7 mouse cellular contexts compared by ENCODE assay signal in genomic region chr2:32834496-32834895, GRCm38 (mm10). TPM values are rescaled to one million over a fixed set of nuclear protein-coding genes. Genes with fewer than 3 reads are reported as not detected.
DNase-seq lines count a peak whose midpoint lies in the region; ATAC-seq and TF ChIP-seq lines count a peak whose summit lies in the region.

No protein-coding gene starts in this region.

- H3K4me3 ChIP-seq in spleen, adult 2 months (ENCODE audit: extremely low read depth, insufficient read depth, insufficient read length), result no peak overlapping the region
- H3K4me3 ChIP-seq in intestine, embryonic 14.5 days (ENCODE audit: low read depth, low read length), result no peak overlapping the region
- no peak overlapping the region for H3K4me3 ChIP-seq in lung, embryonic 14.5 days (ENCODE audit: low read depth, low read length)

- WGBS in spleen, adult 2 months, result 15% methylated on average over 7 of the region's 7 CpGs
- WGBS in intestine, embryonic 14.5 days, result 32% methylated on average over 7 of the region's 7 CpGs
- WGBS in lung, embryonic 14.5 days, result 16% methylated on average over 7 of the region's 7 CpGs

- ATAC-seq in intestine, embryonic 14.5 days (replicated peaks; ENCODE audit: low FRiP score, low TSS enrichment, low read depth), result 0 out of 2 replicates have a peak, but pooled peaks have one; percentile 32
- peak; percentile 84 for ATAC-seq in lung, embryonic 14.5 days (ENCODE audit: insufficient read depth)
- ATAC-seq in erythroblast, adult 5-6 weeks (replicated peaks; ENCODE audit: low FRiP score, poor library complexity, severe bottlenecking), result no peak

- H3K9me3 ChIP-seq in intestine, embryonic 14.5 days (ENCODE audit: control insufficient read depth, low read length), result no peaks in the 10 kb centered on the region
- H3K9me3 ChIP-seq in lung, embryonic 14.5 days (ENCODE audit: low read depth, low read length), result no peaks in the 10 kb centered on the region

- peak overlapping the region; percentile 16; the same call in 1 of the 2 replicates for H3K4me2 ChIP-seq in intestine, embryonic 14.5 days (ENCODE audit: low read length)
- H3K4me2 ChIP-seq in lung, embryonic 14.5 days, result peak overlapping the region; percentile 35

- no peaks in the 10 kb centered on the region for H3K36me3 ChIP-seq in spleen, adult 2 months (ENCODE audit: control insufficient read depth, insufficient read depth, low read length)
- H3K36me3 ChIP-seq in intestine, embryonic 14.5 days (ENCODE audit: control insufficient read depth, insufficient read depth, low read length), result no peaks in the 10 kb centered on the region
- no peaks in the 10 kb centered on the region for H3K36me3 ChIP-seq in lung, embryonic 14.5 days (ENCODE audit: insufficient read depth)

- TF ChIP-seq CTCF in spleen, adult 2 months (IDR thresholded peaks at IDR 0.05; ENCODE audit: extremely low read depth, insufficient read depth, insufficient read length, insufficient replicate concordance), result no peak
- TF ChIP-seq CTCF in lung, embryonic 14.5 days (IDR thresholded peaks at IDR 0.05; ENCODE audit: low read depth), result no peak

- no peak for TF ChIP-seq POLR2A in spleen, adult 2 months (IDR thresholded peaks at IDR 0.05; ENCODE audit: low read depth, low read length)

- H3K27me3 ChIP-seq in spleen, adult 2 months (ENCODE audit: control insufficient read depth, insufficient read depth, low read length), result no peaks in the 10 kb centered on the region
- H3K27me3 ChIP-seq in intestine, embryonic 14.5 days (replicated peaks; ENCODE audit: control insufficient read depth, insufficient read depth, low read length), result no peaks in the 10 kb centered on the region
- H3K27me3 ChIP-seq in lung, embryonic 14.5 days (ENCODE audit: insufficient read depth, low read length), result no peaks in the 10 kb centered on the region

- no peak overlapping the region for H3K9ac ChIP-seq in intestine, embryonic 14.5 days (ENCODE audit: low read length)
- peak overlapping the region; percentile 22 for H3K9ac ChIP-seq in lung, embryonic 14.5 days

- peaks cover 4% of the 10 kb centered on the region for H3K4me1 ChIP-seq in spleen, adult 2 months (ENCODE audit: control insufficient read depth, insufficient read depth, insufficient read length)
- H3K4me1 ChIP-seq in intestine, embryonic 14.5 days (replicated peaks; ENCODE audit: control insufficient read depth, insufficient read depth, low read length), result peaks cover 11% of the 10 kb centered on the region
- H3K4me1 ChIP-seq in lung, embryonic 14.5 days (ENCODE audit: insufficient read depth), result peaks cover 9% of the 10 kb centered on the region

- H3K27ac ChIP-seq in spleen, adult 2 months (ENCODE audit: insufficient read depth, low read length), result peak overlapping the region; percentile 55
- H3K27ac ChIP-seq in intestine, embryonic 14.5 days (ENCODE audit: low read depth), result peak overlapping the region; percentile 55
- H3K27ac ChIP-seq in lung, embryonic 14.5 days (ENCODE audit: low read depth), result peak overlapping the region; percentile 90

- peak in 1 of 2 experiments; percentile 36 for DNase-seq in spleen, adult 2 months (ENCODE audit: low read depth in 1 of 2, low spot score in 2 of 2)
- DNase-seq in spleen, postnatal 4 days (ENCODE audit: low spot score in 2 of 2), result no peak
- DNase-seq in heart, adult 18-20 months, result peak; percentile 76 to 86
- DNase-seq in intestine, embryonic 14.5 days (ENCODE audit: low spot score), result no peak
- DNase-seq in lung, embryonic 14.5 days, result peak; percentile 78
- no peak for DNase-seq in layer of hippocampus, adult 11-12 months (ENCODE audit: low spot score)

RNA-seq across cellular contexts. Expression of gene Stxbp1, which starts 12.5 kb away (rescaled TPM):
- 5.5 and 5.6 TPM in 2 replicates for polyA plus RNA-seq in spleen, adult 2 months (2012; rRNA removed)
- total RNA-seq in heart, adult 18-20 months (2021), result 10 to 100 TPM; 12.2 to 13.0 TPM
- 26.7 and 27.0 TPM in 2 replicates for polyA plus RNA-seq in intestine, embryonic 14.5 days (2014; fragmentation: Nextera tagmentation; extraction: Ambion mirVana)
- polyA plus RNA-seq in lung, embryonic 14.5 days (2014; fragmentation: Nextera tagmentation; extraction: Ambion mirVana), result 20.7 and 22.2 TPM in 2 replicates
- 0.96 and 1.3 TPM in 2 replicates for total RNA-seq in erythroblast, adult 5-6 weeks (2015; ENCODE audit: low replicate concordance)
- 0.34 and 0.56 TPM in 2 replicates for total RNA-seq in erythroblast, adult 5-6 weeks (2017; ENCODE audit: low replicate concordance)

RNA-seq across cellular contexts. Expression of gene Fam129b, which starts 41.4 kb away (rescaled TPM):
- 11.0 and 11.6 TPM in 2 replicates for polyA plus RNA-seq in spleen, adult 2 months (2012; rRNA removed)
- total RNA-seq in heart, adult 18-20 months (2021), result 10 to 100 TPM; 20.4 to 25.0 TPM
- polyA plus RNA-seq in intestine, embryonic 14.5 days (2014; fragmentation: Nextera tagmentation; extraction: Ambion mirVana), result 22.3 and 25.2 TPM in 2 replicates
- 41.2 and 46.5 TPM in 2 replicates for polyA plus RNA-seq in lung, embryonic 14.5 days (2014; fragmentation: Nextera tagmentation; extraction: Ambion mirVana)
- 3.1 and 5.8 TPM in 2 replicates for total RNA-seq in erythroblast, adult 5-6 weeks (2015; ENCODE audit: low replicate concordance)
- 2.6 and 5.6 TPM in 2 replicates for total RNA-seq in erythroblast, adult 5-6 weeks (2017; ENCODE audit: low replicate concordance)

RNA-seq across cellular contexts. Expression of gene Cfap157, which starts 50.3 kb away (rescaled TPM):
- not detected in 2 replicates for polyA plus RNA-seq in spleen, adult 2 months (2012; rRNA removed)
- total RNA-seq in heart, adult 18-20 months (2021), result not detected
- 0.31 and 0.65 TPM in 2 replicates for polyA plus RNA-seq in intestine, embryonic 14.5 days (2014; fragmentation: Nextera tagmentation; extraction: Ambion mirVana)
- 0.11 and 0.33 TPM in 2 replicates for polyA plus RNA-seq in lung, embryonic 14.5 days (2014; fragmentation: Nextera tagmentation; extraction: Ambion mirVana)
- not detected in 2 replicates for total RNA-seq in erythroblast, adult 5-6 weeks (2015; ENCODE audit: low replicate concordance)
- total RNA-seq in erythroblast, adult 5-6 weeks (2017; ENCODE audit: low replicate concordance), result not detected in 2 replicates

RNA-seq across cellular contexts. Expression of gene Ptrh1, which starts 58.9 kb away (rescaled TPM):
- 5.1 and 10.2 TPM in 2 replicates for polyA plus RNA-seq in spleen, adult 2 months (2012; rRNA removed)
- total RNA-seq in heart, adult 18-20 months (2021), result 1 to 10 TPM; 5.1 to 5.5 TPM
- polyA plus RNA-seq in intestine, embryonic 14.5 days (2014; fragmentation: Nextera tagmentation; extraction: Ambion mirVana), result 4.4 and 5.1 TPM in 2 replicates
- 2.7 and 4.4 TPM in 2 replicates for polyA plus RNA-seq in lung, embryonic 14.5 days (2014; fragmentation: Nextera tagmentation; extraction: Ambion mirVana)
- total RNA-seq in erythroblast, adult 5-6 weeks (2015; ENCODE audit: low replicate concordance), result 2.5 TPM in 1 of 2 replicates, not detected in the other
- not detected in 2 replicates for total RNA-seq in erythroblast, adult 5-6 weeks (2017; ENCODE audit: low replicate concordance)

RNA-seq across cellular contexts. Expression of gene Ttc16, which starts 59.1 kb away (rescaled TPM):
- 0.20 and 0.21 TPM in 2 replicates for polyA plus RNA-seq in spleen, adult 2 months (2012; rRNA removed)
- under 1 TPM in 1 of 2 experiments, not detected in 1; 0.13 TPM for total RNA-seq in heart, adult 18-20 months (2021)
- 0.13 and 0.20 TPM in 2 replicates for polyA plus RNA-seq in intestine, embryonic 14.5 days (2014; fragmentation: Nextera tagmentation; extraction: Ambion mirVana)
- 0.15 and 0.33 TPM in 2 replicates for polyA plus RNA-seq in lung, embryonic 14.5 days (2014; fragmentation: Nextera tagmentation; extraction: Ambion mirVana)
- not detected in 2 replicates for total RNA-seq in erythroblast, adult 5-6 weeks (2015; ENCODE audit: low replicate concordance)
- not detected in 2 replicates for total RNA-seq in erythroblast, adult 5-6 weeks (2017; ENCODE audit: low replicate concordance)

Comparison
In these comparisons a context has a peak if more than half of its experiments do, and no peak if none do; other contexts are left out.
1. DNase-seq: peak in heart, adult 18-20 months (2 of 2) and lung, embryonic 14.5 days (single experiment); none in spleen, postnatal 4 days (0 of 2), intestine, embryonic 14.5 days (single experiment) and layer of hippocampus, adult 11-12 months (single experiment).
2. Peak in every context shown above with its lines, with median percentiles within 50 percentile points of each other: H3K27ac ChIP-seq.